Mouse (Mus musculus) layer of hippocampus, postnatal 14 days (tissue): ENCODE measurements around the gene Mtus2. TPM values are rescaled to one million over a fixed set of nuclear protein-coding genes. Genes with fewer than 3 reads are reported as not detected.
"Not testable (repeated sequence)": the region's sequence is repeated elsewhere in the genome, so short reads cannot be mapped to it uniquely, and the experiment has no call there.

Experiments
- DNase-seq, 2 experiments: peaks; one replicate each; pipeline ENCODE4 v3.0.0; 2021 to 2022; ENCODE audit warnings: low spot score in 2 of 2, mixed read lengths in 1 of 2
- long read RNA-seq, 2 experiments: library from polyadenylated mRNA; stranded (forward); transcript quantifications; one replicate each; pipeline ENCODE4 v2.0.0; 2021
- total RNA-seq, 2 experiments: library from RNA; stranded (reverse); gene quantifications; 2 replicates each; pipeline ENCODE4 v1.2.3; 2021

The Mtus2 gene
- 10 to 100 TPM; 32.7 to 33.6 TPM for total RNA-seq
- long read RNA-seq, experiment 1, full-length matches to known transcripts: 4 of 16 reads
- long read RNA-seq, experiment 1, partial matches to known transcripts: 6 of 16 reads
- long read RNA-seq, experiment 1, other reads (novel, unspliced or antisense): 6 of 16 reads
- long read RNA-seq, experiment 2, transcript Mtus2-205 (9 exons, 1,792 nt): major isoform, 5 of 20 reads
- long read RNA-seq, experiment 2, partial matches to known transcripts: 3 of 20 reads
- long read RNA-seq, experiment 2, other reads (novel, unspliced or antisense): 9 of 20 reads

- DNase-seq: peak; percentile 90 to 92
These were observed at the start of gene Mtus2 for GRCm38 (mm10) chr5:147956821-147957564. Mtus2 (plus strand) TSS chr5:147957320.

GRCm38 (mm10) chr5:147907851-147908250 lies 49.3 kb upstream of the Mtus2 start:
- no peak for DNase-seq

GRCm38 (mm10) chr5:147910807-147911509 lies 46.2 kb upstream of the Mtus2 start:
- no peak for DNase-seq

- DNase-seq: no peak
These were observed 45.4 kb upstream of the Mtus2 start for GRCm38 (mm10) chr5:147911744-147912143.

DNA sequence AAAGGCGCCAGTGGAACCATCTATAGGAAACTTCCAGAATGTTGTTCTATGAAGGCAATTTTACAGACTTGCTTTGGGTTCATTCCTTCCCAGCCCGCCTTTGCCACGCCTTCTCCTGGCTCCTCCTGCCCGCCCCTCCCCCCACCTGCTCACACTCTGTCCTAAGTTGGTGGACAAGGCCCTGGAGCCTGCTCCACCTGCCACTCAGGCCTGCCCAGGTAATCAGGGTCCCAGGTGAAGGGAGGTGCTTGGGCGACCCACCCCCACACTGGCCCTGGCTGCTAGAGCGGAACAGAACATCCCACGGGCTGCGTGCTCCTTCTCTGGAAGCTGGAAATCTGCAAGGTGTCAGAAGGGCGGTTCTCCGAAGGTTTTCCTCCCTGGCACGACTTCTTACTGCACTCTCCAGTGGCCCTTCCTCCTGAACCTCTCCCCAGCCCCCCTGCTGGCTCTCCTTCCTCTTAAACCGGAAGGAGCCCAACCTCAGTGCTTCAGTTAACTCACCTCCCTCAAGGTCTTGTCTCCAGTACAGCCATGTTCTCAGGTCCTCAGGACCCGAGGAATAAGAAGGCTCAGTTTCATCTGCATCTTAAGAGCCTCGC lies 43.8 kb upstream of the Mtus2 start:
- DNase-seq: no peak

GRCm38 (mm10) chr5:147915038-147915566 lies 42.0 kb upstream of the Mtus2 start:
- DNase-seq: no peak

- no peak for DNase-seq
These were observed 40.9 kb upstream of the Mtus2 start for GRCm38 (mm10) chr5:147916171-147916570.

- DNase-seq: no peak
These were observed 38.9 kb upstream of the Mtus2 start for GRCm38 (mm10) chr5:147918044-147918846.

DNA sequence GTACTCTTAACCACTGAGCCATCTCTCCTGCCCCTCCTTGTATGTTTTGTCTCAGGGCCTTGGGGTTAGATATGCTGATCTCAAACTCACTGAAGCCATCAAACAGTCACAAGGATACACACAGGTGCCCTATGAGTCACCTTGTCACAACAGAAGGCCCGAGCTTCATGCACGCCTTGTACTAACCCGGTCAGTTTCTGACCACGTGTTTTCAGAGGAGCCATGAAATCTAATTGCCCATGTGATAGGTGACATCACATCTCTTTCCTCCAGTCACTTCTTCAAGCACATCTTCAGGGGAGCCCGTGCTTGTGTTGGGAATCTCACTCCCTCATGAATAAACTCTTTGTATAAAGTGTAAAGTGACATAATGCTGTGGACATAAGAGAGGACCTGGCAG lies 32.5 kb upstream of the Mtus2 start:
- DNase-seq: no peak

DNA sequence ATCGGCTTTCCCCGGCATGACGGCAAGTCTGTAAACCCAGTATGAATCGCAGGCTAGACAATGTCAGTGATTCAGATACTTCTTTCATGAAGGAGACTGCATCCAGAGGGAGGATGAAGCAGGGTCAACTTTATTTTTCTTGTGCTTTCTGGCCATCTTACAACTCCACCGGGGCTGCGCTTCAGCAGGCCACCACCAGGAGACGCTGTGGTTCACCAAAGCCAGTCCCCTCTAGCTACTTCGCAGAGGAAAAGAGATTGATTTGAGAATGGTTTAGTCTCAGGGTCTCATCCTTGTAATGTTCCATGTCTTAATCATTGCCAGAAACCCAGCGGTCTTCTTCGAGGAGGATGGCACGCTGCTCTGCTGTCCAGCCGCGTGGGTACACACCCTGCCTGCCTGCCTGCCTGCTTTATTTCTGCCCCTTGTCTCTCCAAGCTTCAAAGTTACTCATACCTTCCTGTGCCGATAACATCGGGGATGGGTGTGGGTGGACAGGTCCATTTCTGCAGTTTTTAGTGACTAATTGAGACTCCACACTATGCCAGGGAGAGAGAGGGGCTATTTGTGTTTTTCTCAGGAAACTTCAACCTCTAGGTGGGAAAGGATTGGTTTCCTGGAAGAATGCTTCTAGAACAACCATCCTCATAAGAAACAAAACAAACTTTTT lies 31.1 kb upstream of the Mtus2 start:
- DNase-seq: no peak

- no peak for DNase-seq
These were observed 28.2 kb upstream of the Mtus2 start for GRCm38 (mm10) chr5:147928668-147929497.

- DNase-seq: no peak
These were observed 22.0 kb upstream of the Mtus2 start for GRCm38 (mm10) chr5:147935096-147935495.

- DNase-seq: peak in 1 of 2 experiments; percentile 12
These were observed 17.9 kb upstream of the Mtus2 start for GRCm38 (mm10) chr5:147939226-147939625.

- no peak for DNase-seq
These were observed 12.0 kb upstream of the Mtus2 start for GRCm38 (mm10) chr5:147945000-147945666.

- DNase-seq: no peak
These were observed 7.2 kb upstream of the Mtus2 start for GRCm38 (mm10) chr5:147949881-147950280.

DNA sequence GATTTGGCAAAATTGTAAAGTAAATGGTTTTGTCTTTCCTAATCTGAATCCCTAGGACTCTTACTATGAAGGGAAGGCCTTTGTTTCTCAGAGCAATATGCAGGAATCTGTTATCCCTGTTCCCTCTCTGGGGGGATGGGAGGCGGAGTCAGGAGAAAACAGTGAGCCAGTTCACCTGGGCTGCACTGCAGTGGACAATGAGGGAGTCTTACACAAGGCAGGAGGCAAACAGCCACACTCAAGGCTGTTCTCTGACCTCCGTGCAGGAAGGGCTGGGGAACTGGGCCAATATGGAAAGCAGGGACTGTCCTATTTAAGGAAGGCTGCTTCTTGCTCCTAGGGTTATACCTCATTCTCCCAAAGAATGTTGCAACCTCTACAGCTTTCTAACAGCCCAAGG lies 5.4 kb upstream of the Mtus2 start:
- DNase-seq: no peak

DNA sequence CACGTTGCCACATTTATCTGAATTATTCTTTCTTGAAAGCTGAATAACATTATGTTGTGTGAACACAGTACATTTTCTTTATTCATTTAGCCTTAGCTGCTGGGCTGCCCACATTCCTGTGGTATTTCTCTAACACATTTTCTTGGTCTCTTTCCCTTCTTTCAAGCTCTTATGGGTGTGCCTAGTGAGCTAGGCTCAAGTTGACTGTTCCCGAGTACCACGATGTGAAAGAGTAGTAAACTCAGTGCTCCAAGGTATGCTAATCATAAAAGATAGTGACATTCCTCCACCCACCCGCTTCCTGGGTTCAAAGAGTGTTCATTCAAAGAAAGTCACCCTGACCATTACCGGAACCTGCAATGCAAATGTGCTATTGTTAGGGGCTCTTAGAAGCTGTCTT lies 3.9 kb upstream of the Mtus2 start:
- DNase-seq: not testable (repeated sequence)

DNA sequence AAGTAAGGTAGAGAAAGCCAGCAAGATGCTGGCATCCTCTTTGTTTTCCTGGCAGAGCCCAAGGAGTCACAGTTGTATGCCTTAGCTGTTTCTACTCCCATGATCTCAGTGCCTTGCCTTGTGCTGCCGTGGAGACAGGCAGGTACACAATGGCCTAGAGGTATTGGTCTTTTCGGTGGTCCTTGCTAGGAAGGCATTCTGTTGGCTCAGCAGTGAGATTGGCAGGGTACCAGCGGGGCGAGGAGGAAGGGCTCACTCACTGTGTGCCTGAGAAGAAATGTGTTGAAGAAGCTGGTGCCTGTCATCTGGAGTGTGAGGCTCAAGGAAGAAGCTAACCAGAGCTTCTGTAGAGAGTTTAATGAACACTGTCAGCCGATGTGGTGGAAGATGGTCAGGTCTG lies 1.4 kb upstream of the Mtus2 start:
- DNase-seq: no peak

DNA sequence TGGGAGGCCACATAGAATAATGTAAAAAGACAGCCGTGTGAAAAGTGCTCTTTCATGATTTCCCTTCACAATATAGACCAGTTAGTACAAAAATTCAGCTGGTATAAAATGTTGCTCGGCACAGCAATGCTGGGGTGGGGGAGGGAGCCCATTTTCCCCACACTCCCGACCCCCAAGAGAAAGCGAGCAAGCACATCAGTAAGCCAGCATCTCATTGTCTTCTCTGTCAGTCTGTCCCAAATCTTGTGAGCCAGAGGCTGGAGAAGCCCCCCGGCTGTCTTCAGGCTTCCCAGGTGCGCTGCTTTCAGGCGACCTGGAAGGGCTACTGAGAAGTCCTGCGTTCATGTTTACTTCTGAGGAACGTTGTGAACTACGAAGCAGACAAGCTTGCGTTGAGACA lies 699 bp upstream of the Mtus2 start:
- DNase-seq: no peak
